Mouse (Mus musculus): ENCODE measurements at regions not wholly inside any gene's neighbourhood (a gene's known extent, or its start where the extent isn't known, plus 50 kb on each side); places are given as distances from the start of the nearest gene placed in this dataset.

- 33% methylated on average over 6 of the region's 6 CpGs for WGBS
- DNase-seq (ENCODE audit: low spot score) = no peak
Observed at GRCm38 (mm10) chr10:61034056-61034455, 55.1 kb upstream of the Pcbd1 start.

GRCm38 (mm10) chr10:61028598-61028997, 60.5 kb upstream of the Pcbd1 start:
- no peaks in the 10 kb centered on the region for H3K9me3 ChIP-seq (replicated peaks; ENCODE audit: control insufficient read depth, low read length)
- peaks cover 16% of the 10 kb centered on the region for H3K4me1 ChIP-seq (ENCODE audit: control insufficient read depth, insufficient read depth)
- DNase-seq (ENCODE audit: low spot score) = peak; percentile 57
- no peak overlapping the region for H3K4me2 ChIP-seq (ENCODE audit: low read depth, low read length)
- H3K4me3 ChIP-seq (ENCODE audit: low read depth, low read length) = no peak overlapping the region
- peak overlapping the region; percentile 58; the same call in 1 of the 2 replicates for H3K27ac ChIP-seq (ENCODE audit: low read depth)
- H3K9ac ChIP-seq (replicated peaks; ENCODE audit: low read depth, low read length) = no peak overlapping the region
- no peaks in the 10 kb centered on the region for H3K27me3 ChIP-seq (ENCODE audit: control insufficient read depth, insufficient read depth, low read length)
- WGBS = 31% methylated on average over 5 of the region's 5 CpGs
- TF ChIP-seq CTCF (IDR thresholded peaks at IDR 0.05; ENCODE audit: low read depth) (no peak), EP300 (IDR thresholded peaks at IDR 0.05; ENCODE audit: low read depth) (no peak)
- peak; percentile 65; the same call in 1 of the 2 replicates for ATAC-seq (ENCODE audit: insufficient read depth, low read depth)
- no peaks in the 10 kb centered on the region for H3K36me3 ChIP-seq (replicated peaks; ENCODE audit: control insufficient read depth, insufficient read depth, low read length)

More at GRCm38 (mm10) chr10:61034056-61034455, 55.1 kb upstream of the Pcbd1 start:
- H3K9me3 ChIP-seq (replicated peaks; ENCODE audit: control insufficient read depth, low read length) = no peaks in the 10 kb centered on the region
- H3K4me2 ChIP-seq (ENCODE audit: low read depth, low read length) = no peak overlapping the region
- H3K27ac ChIP-seq (ENCODE audit: low read depth) = no peak overlapping the region
- H3K27me3 ChIP-seq (ENCODE audit: control insufficient read depth, insufficient read depth, low read length) = no peaks in the 10 kb centered on the region
- no peak overlapping the region for H3K9ac ChIP-seq (replicated peaks; ENCODE audit: low read depth, low read length)
- H3K4me1 ChIP-seq (ENCODE audit: control insufficient read depth, insufficient read depth) = no peaks in the 10 kb centered on the region
- ATAC-seq (ENCODE audit: insufficient read depth, low read depth) = peak; percentile 36; the same call in 1 of the 2 replicates
- no peak overlapping the region for H3K4me3 ChIP-seq (ENCODE audit: low read depth, low read length)
- no peak for TF ChIP-seq CTCF (IDR thresholded peaks at IDR 0.05; ENCODE audit: low read depth)
- no peak for TF ChIP-seq EP300 (IDR thresholded peaks at IDR 0.05; ENCODE audit: low read depth)
- H3K36me3 ChIP-seq (replicated peaks; ENCODE audit: control insufficient read depth, insufficient read depth, low read length) = no peaks in the 10 kb centered on the region

GRCm38 (mm10) chr10:61027215-61027614, 61.9 kb upstream of the Pcbd1 start:
- WGBS = 36% methylated on average over 6 of the region's 6 CpGs
- Histone ChIP-seq H3K4me2 (ENCODE audit: low read depth, low read length) (no peak overlapping the region), H3K4me1 (ENCODE audit: control insufficient read depth, insufficient read depth) (peaks cover 16% of the 10 kb centered on the region), H3K4me3 (ENCODE audit: low read depth, low read length) (no peak overlapping the region), H3K9me3 (replicated peaks; ENCODE audit: control insufficient read depth, low read length) (no peaks in the 10 kb centered on the region), H3K27ac (ENCODE audit: low read depth) (peak overlapping the region; percentile 58), H3K27me3 (ENCODE audit: control insufficient read depth, insufficient read depth, low read length) (no peaks in the 10 kb centered on the region), H3K36me3 (replicated peaks; ENCODE audit: control insufficient read depth, insufficient read depth, low read length) (no peaks in the 10 kb centered on the region), H3K9ac (replicated peaks; ENCODE audit: low read depth, low read length) (no peak overlapping the region)
- peak; percentile 52 for DNase-seq (ENCODE audit: low spot score)
- TF ChIP-seq CTCF (IDR thresholded peaks at IDR 0.05; ENCODE audit: low read depth) (no peak), EP300 (IDR thresholded peaks at IDR 0.05; ENCODE audit: low read depth) (no peak)
- peak; percentile 59; the same call in 1 of the 2 replicates for ATAC-seq (ENCODE audit: insufficient read depth, low read depth)

GRCm38 (mm10) chr10:61025061-61025460, 64.1 kb upstream of the Pcbd1 start:
- H3K36me3 ChIP-seq (replicated peaks; ENCODE audit: control insufficient read depth, insufficient read depth, low read length) = no peaks in the 10 kb centered on the region
- H3K9ac ChIP-seq (replicated peaks; ENCODE audit: low read depth, low read length) = no peak overlapping the region
- no peaks in the 10 kb centered on the region for H3K27me3 ChIP-seq (ENCODE audit: control insufficient read depth, insufficient read depth, low read length)
- H3K4me2 ChIP-seq (ENCODE audit: low read depth, low read length) = no peak overlapping the region
- DNase-seq (ENCODE audit: low spot score) (no peak), ATAC-seq (ENCODE audit: insufficient read depth, low read depth) (no peak)
- TF ChIP-seq EP300 (IDR thresholded peaks at IDR 0.05; ENCODE audit: low read depth) = no peak
- no peak for TF ChIP-seq CTCF (IDR thresholded peaks at IDR 0.05; ENCODE audit: low read depth)
- no peak overlapping the region for H3K27ac ChIP-seq (ENCODE audit: low read depth)
- no peaks in the 10 kb centered on the region for H3K9me3 ChIP-seq (replicated peaks; ENCODE audit: control insufficient read depth, low read length)
- H3K4me3 ChIP-seq (ENCODE audit: low read depth, low read length) = no peak overlapping the region
- WGBS = 62% methylated on average over 4 of the region's 4 CpGs
- peaks cover 16% of the 10 kb centered on the region for H3K4me1 ChIP-seq (ENCODE audit: control insufficient read depth, insufficient read depth)

- WGBS = 50% methylated on average over 3 of the region's 3 CpGs
Observed at GRCm38 (mm10) chr10:61024166-61024565, 65.0 kb upstream of the Pcbd1 start.

GRCm38 (mm10) chr10:61023431-61023830, 65.7 kb upstream of the Pcbd1 start:
- ATAC-seq (ENCODE audit: insufficient read depth, low read depth) (no peak), DNase-seq (ENCODE audit: low spot score) (peak; percentile 27)
- Histone ChIP-seq H3K9me3 (replicated peaks; ENCODE audit: control insufficient read depth, low read length) (no peaks in the 10 kb centered on the region), H3K4me2 (ENCODE audit: low read depth, low read length) (no peak overlapping the region), H3K27me3 (ENCODE audit: control insufficient read depth, insufficient read depth, low read length) (no peaks in the 10 kb centered on the region), H3K4me3 (ENCODE audit: low read depth, low read length) (no peak overlapping the region), H3K4me1 (ENCODE audit: control insufficient read depth, insufficient read depth) (peaks cover 15% of the 10 kb centered on the region), H3K27ac (ENCODE audit: low read depth) (no peak overlapping the region), H3K9ac (replicated peaks; ENCODE audit: low read depth, low read length) (no peak overlapping the region), H3K36me3 (replicated peaks; ENCODE audit: control insufficient read depth, insufficient read depth, low read length) (no peaks in the 10 kb centered on the region)
- WGBS = 26% methylated on average over 7 of the region's 7 CpGs
- no peak for TF ChIP-seq EP300 (IDR thresholded peaks at IDR 0.05; ENCODE audit: low read depth)
- no peak for TF ChIP-seq CTCF (IDR thresholded peaks at IDR 0.05; ENCODE audit: low read depth)

More at GRCm38 (mm10) chr10:61024166-61024565, 65.0 kb upstream of the Pcbd1 start:
- no peak overlapping the region for H3K9ac ChIP-seq (replicated peaks; ENCODE audit: low read depth, low read length)
- DNase-seq (ENCODE audit: low spot score) = no peak
- no peak for ATAC-seq (ENCODE audit: insufficient read depth, low read depth)
- no peak overlapping the region for H3K4me2 ChIP-seq (ENCODE audit: low read depth, low read length)
- TF ChIP-seq EP300 (IDR thresholded peaks at IDR 0.05; ENCODE audit: low read depth) (no peak), CTCF (IDR thresholded peaks at IDR 0.05; ENCODE audit: low read depth) (no peak)
- H3K9me3 ChIP-seq (replicated peaks; ENCODE audit: control insufficient read depth, low read length) = no peaks in the 10 kb centered on the region
- no peak overlapping the region for H3K27ac ChIP-seq (ENCODE audit: low read depth)
- no peaks in the 10 kb centered on the region for H3K27me3 ChIP-seq (ENCODE audit: control insufficient read depth, insufficient read depth, low read length)
- H3K4me1 ChIP-seq (ENCODE audit: control insufficient read depth, insufficient read depth) = peaks cover 16% of the 10 kb centered on the region
- H3K4me3 ChIP-seq (ENCODE audit: low read depth, low read length) = no peak overlapping the region
- no peaks in the 10 kb centered on the region for H3K36me3 ChIP-seq (replicated peaks; ENCODE audit: control insufficient read depth, insufficient read depth, low read length)
